Mouse (Mus musculus) hindlimb bud, embryonic 11.5 days (tissue): ENCODE data around the gene A630089N07Rik.
"Not testable (repeated sequence)": the region's sequence is repeated elsewhere in the genome, so short reads cannot be mapped to it uniquely, and the experiment has no call there.

Experiments
- DNase-seq: peaks from one replicate; pipeline ENCODE4 v3.0.0-alpha.2; 2012; ENCODE audit warnings: low read depth, low spot score; ENCODE audit errors: extremely low spot score

Gene A630089N07Rik

DNA sequence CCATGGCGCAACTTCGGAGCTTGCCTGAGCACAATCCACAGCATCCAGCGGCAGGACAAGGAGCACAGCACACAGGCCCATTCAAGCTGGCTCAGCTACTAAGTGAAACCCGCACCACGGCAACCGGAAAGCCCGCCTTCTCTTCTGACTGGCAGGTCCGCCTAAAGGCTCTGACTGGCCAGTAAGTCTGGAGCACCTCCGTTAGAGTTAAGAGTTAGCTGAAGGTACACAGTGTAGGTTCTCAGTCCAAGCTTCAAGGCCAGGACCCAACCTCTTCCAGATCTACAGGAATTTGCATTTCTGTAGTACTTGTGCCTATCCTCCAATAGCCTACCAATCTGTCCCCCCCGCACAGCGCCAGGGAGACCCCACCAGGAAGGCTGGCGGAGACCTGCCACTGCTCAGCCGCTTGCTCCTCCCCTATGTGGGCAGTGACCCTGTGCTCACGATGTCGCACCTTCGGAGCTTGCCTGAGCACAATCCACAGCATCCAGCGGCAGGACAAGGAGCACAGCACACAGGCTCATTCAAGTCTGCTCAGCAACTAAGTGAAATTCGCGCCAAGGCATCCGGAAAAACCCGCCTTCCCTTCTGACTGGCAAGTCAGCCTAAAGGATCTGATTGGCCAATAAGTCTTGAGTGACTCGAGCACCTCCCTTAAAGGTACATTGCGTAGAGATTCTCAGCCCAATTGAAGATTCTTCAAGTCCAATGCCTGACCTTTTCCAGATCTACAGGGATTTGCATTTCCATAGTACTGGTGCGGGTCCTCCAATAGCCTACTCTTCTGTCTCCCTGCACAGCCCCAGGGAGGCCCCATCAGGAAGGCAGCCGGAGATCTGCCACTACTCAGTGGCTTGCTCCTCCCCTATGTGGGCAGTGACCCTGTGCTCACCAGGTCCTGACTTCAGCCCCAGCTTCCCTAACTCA lies at the start of gene A630089N07Rik:
TSS of gene A630089N07Rik (minus strand) at position 562 of the 930 bp plus-strand sequence.
- DNase-seq: peak; percentile 41

DNA sequence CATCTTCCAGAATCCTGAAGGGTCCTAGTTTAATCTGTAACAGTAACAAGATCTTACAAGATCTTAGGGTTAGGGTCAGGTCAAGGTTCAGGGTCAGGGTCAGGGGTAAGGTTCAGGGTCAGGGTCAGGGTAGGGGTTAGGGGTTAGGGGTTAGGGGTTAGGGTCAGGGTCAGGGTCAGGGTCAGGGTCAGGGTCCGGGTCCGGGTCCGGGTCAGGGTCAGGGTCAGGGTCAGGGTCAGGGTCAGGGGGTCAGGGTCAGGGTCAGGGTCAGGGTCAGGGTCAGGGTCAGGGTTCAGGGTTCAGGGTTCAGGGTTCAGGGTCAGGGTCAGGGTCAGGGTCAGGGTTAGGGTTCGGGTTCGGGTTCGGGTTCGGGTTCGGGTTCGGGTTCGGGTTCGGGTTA lies 24.9 kb upstream of the A630089N07Rik start:
- no peak for DNase-seq

DNA sequence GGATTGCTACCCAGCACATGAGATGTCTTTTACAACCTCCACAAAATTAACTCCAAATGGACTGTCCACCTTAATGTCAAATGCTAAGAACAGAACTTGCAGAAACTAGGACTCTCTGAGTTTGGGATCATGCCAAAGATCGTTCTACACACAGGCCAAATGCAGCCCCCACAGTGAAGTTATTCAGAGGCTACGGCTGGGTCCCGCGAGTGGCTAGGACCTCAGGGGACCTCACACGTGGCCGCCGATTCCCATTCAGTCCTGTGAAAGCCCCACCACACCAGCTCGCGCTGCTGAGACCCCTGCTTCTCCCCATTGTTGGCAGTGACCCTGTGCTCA lies 731 bp downstream of the A630089N07Rik start:
- DNase-seq: not testable (repeated sequence)

DNA sequence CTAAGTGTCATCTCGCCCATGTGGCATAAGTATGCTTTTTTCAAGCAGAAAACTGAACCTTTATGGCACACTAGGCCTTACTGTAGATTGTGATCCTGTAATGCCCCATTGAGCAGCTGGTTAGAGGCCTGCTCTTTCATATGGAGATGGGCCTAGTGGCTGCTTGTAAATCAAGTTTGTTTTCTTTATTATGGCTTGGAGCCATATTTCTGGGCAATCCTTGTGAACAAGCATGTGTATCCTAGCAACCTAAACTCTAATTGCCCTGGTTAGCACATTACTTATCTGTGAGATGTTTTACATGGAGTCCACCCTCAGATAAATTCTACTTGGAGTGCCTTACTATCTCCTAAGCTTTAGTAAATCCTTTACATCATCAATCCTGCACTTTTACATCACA lies 1.1 kb downstream of the A630089N07Rik start:
- DNase-seq: not testable (repeated sequence)

DNA sequence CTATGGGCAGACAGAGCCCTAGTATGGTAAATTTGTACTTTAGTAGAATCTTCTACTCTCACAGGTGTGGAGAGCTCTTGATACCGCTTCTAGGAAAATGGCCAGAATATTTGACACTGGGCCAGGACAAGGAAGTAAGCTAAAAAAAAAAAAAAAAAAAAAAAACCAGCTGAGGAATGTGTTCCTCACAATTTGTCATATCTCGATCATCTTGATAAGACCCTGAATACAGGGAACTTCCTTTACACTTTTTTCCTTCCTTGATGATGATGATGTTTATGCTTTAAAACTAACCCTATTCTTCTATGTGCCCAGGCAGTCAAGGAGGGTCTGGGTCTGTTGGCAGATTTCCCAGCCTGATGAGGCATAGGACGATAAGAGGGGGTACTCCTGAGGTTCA lies 2.9 kb downstream of the A630089N07Rik start:
- DNase-seq: not testable (repeated sequence)

GRCm38 (mm10) chr16:98041676-98042075 lies 40.6 kb downstream of the A630089N07Rik start:
- DNase-seq: no peak

GRCm38 (mm10) chr16:98034971-98035370 lies 47.3 kb downstream of the A630089N07Rik start:
- not testable (repeated sequence) for DNase-seq

DNA sequence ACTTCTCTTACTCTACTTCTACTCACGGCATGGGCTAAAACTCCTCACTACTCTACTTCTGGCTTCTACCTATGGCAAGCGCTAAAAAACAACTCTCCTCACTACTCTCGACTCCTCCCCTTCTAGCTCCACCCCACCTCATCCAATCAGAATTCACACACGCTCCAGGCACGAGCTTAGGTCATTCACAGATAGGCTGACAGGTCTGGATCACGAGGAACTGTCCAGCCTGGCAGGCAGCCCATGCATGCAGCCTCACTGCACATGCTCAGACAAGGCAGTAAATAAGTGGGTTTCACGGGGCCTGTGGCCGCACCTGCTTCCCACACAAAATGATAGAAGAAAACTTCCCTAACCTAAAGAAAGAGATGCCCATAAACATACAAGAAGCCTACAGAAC lies 56.1 kb downstream of the A630089N07Rik start:
- not testable (repeated sequence) for DNase-seq

DNA sequence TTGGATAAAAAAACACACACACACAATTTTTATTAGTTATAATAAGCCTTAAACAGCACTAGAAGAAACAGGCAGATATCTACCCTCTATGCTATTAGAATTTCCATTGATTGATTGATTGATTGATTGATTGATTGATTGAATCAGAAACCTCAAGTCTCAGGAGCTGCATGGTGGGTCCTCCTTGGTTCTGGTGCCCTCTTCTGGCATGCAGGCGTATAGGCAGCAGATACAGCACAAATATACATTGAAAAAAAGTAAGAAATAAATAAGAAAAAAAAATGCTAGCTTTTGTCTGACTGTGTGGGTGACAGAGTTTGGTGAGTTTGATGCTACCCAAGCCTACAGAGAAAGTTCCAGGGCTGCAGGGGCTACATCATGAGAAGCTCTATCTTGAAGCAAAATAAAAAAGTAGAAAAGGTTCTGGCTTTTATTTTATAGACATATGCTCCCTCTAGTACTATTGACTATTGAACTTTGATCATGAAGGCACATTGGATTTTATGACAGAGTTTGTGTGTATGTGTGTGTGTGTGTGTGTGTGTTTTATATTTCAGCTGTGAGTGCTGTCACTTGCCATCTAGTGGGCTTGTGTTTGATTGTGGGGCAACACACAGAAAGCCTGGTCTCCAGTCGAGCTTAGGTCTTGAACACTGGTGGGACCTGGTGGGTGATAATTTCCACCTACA lies 59.4 kb downstream of the A630089N07Rik start:
- peak; percentile 89 for DNase-seq

DNA sequence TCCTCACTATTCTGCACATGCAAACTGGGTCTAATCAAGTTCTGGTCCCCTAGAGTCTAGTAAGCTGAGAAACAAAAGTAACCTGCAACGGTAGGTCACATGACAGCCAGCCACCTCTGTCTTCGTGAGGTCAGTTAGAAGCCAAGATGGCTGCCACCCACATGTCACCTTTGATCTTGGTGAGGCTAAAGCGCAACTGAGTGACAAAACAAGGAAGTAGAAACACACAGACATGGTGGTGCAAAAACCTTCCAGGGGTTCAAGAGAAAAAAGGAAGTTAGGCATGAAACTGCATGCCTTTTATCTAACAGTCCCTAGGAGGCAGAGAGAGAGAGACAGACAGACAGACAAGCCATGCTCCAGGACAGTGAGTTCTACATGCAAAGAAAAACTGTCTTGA lies 60.2 kb downstream of the A630089N07Rik start:
- no peak for DNase-seq

DNA sequence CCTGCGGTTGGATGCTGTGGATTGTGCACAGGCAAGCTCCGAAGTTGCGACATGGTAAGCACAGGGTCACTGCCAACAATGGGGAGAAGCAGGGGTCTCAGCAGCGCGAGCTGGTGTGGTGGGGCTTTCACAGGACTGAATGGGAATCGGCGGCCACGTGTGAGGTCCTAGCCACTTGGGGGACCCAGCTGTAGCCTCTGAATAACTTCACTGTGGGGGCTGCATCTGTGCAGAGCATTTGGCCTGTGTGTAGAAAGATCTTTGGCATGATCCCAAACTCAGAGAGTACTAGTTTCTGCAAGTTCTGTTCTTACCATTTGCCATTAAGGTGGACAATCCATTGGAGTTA lies 84.9 kb downstream of the A630089N07Rik start:
- not testable (repeated sequence) for DNase-seq

DNA sequence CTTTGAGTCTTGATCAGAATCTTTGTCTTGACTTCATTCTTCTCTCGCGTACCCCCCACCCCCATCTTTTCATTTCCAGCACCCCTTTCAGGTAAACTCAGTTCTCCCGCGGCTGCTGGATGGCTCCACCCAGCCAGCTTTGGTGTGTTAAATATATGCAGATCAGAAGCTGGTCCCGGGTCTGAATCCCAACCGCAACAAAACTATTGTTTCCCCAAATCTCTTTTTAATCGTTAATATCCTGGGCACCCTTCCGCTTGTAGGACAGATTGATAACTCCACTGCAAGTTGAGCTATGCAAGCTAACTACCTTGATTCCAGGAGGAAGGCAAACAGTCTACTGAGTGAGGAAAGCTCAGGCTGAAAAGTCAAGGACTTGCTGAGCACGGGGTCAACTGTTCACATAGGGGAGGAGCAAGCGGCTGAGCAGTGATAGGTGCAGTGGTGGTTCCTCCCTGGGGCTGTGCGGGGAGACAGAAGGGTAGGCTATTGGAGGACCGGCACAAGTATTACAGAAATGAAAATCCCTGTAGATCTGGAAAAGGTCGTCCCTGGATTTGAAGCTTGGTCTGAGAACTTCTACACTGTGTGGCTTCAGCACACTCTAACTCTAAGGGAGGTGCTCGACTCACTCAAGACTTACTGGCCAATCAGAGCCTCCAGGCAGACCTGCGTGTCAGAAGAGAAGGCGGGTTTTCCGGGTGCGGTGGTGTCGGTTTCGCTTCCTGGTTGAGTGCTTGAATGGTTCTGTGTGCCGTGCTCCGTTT lies 85.5 kb downstream of the A630089N07Rik start, which contains the start of gene B230307C23Rik:
TSS of gene B230307C23Rik (plus strand) at position 700 of the 767 bp plus-strand sequence.
- peak; percentile 56 for DNase-seq

DNA sequence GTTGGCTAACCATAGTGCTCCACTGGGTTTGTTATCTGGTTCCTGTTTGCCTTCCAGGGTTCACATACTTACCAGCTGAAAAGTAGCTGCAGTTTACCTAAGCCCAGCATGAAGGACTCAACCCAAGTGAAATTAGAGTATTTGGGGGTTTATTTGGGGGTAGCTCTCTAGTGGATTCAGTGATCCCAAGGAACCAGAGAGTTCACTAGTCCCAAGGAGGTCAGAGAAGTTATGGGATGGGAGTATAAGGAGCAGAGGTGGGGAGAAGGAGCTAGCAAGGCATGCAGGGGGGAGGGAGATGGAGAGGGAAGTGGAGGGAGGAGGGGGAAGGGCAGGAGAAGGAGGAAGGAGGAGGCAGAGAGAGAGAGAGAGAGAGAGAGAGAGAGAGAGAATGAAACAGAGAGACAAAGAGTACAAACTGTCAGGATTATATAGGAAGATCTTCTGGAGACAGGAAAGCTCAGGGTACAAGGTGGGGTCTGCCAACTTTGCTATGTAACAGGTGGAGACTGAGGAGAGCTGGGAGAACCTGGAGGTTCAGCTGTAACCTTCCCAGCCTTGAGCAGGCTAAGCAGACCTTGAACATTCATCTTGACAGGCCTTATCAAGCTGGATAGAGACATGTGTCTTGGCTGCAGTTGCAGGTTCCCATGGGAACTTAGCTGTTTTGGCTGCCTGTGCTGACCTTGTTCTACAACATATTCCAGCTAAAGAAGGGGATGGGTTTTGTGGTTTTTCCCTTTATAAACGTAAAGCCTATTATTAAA lies 86.2 kb downstream of the A630089N07Rik start:
- no peak for DNase-seq

- DNase-seq: not testable (repeated sequence)
These were observed 89.8 kb downstream of the A630089N07Rik start for GRCm38 (mm10) chr16:97992477-97992876.

DNA sequence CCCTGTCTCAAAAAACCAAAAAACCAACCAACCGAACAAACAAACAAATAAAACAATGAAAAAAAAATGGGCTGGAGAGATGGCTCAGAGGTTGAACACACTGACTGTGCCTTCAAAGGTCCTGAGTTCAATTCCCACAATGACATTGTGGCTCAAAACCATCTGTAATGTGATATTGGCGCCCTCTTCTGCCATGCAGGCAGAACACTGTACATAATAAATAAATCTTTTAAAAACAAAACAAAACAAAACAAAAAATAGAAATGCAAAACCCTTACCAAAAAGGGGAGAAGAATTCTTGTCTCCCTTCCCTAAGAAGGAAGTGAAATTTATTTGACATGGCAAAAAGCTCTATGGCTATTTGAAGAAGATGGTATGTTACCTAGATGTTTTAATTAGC lies 90.7 kb downstream of the A630089N07Rik start:
- no peak for DNase-seq

- DNase-seq: no peak
These were observed 97.7 kb downstream of the A630089N07Rik start for GRCm38 (mm10) chr16:97984589-97984988.

DNA sequence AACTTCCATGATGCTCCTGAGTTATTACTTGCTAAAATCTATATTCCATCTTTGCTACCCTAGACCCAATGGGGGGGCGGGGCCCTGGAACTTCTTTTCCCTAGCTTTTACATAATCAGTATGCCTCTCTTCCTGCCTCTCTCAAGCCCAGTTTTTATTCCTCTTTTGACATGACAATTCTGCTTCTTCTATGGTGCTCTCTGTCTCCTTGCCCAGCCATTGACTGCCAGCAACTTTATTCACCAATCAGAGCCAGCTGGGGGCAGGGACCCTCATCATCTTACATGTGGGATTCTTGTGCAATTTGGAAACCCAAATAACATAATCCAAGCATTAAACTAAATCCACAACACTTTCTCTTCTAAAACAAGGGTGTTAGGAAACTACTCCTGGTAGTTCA lies 100.9 kb downstream of the A630089N07Rik start:
- no peak for DNase-seq

DNA sequence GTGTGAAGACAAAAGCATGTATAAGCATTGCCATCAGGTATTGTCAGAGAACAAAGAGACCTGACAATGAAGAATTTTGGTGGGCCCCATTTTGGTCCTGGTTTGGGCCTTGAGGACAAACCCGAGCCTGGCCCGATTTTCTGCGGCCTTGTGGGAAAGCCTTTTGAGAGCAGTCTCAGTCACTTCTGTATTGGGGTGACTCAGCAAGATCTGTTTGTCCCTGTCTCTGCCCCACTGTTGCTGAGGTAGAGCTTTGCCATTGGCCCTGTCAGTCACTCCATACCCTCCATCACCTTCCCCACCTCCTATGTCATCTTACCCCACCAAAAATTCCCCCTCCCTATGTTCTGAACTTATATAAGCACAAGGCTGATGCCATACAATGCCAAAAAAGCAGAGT lies 104.5 kb downstream of the A630089N07Rik start:
- DNase-seq: no peak

GRCm38 (mm10) chr16:97977277-97977676 lies 105.0 kb downstream of the A630089N07Rik start:
- no peak for DNase-seq

- no peak for DNase-seq
These were observed 118.2 kb downstream of the A630089N07Rik start for GRCm38 (mm10) chr16:97963956-97964540.
